Mouse (Mus musculus) kidney, embryonic 15.5 days (tissue): ENCODE data around the gene Arhgef2. TPM values are rescaled to one million over a fixed set of nuclear protein-coding genes. Genes with fewer than 3 reads are reported as not detected.
A peak's percentile ranks its signal among the peaks of the same experiment; 100 is the strongest.
"Not testable (repeated sequence)": the region's sequence is repeated elsewhere in the genome, so short reads cannot be mapped to it uniquely, and the experiment has no call there.

Source experiments
- ATAC-seq: fragments of 200-750 bp; cut with Nextera tagmentation; replicated peaks from 2 replicates; pipeline ENCODE4 v1.8.0; 2017; ENCODE audit warnings: moderate TSS enrichment; ENCODE audit not compliant: low FRiP score
- H3K27ac ChIP-seq: fragments of 300-500 bp; sonication (generic); 2 replicates; pipeline ENCODE4 v1.5.1; 2015; ENCODE audit warnings: mild to moderate bottlenecking, inconsistent platforms
- H3K27me3 ChIP-seq: fragments of 300-500 bp; sonication (generic); 2 replicates; pipeline ENCODE4 v1.6.1; 2015; ENCODE audit warnings: inconsistent platforms
- H3K36me3 ChIP-seq: fragments of 300-500 bp; sonication (generic); 2 replicates; pipeline ENCODE4 v1.6.1; 2015; ENCODE audit warnings: inconsistent platforms
- H3K4me1 ChIP-seq: fragments of 300-500 bp; sonication (generic); 2 replicates; pipeline ENCODE4 v1.6.1; 2015; ENCODE audit warnings: inconsistent platforms
- H3K4me2 ChIP-seq: fragments of 300-500 bp; sonication (generic); 2 replicates; pipeline ENCODE4 v1.6.1; 2015; ENCODE audit warnings: moderate library complexity, mild to moderate bottlenecking, inconsistent platforms
- H3K4me3 ChIP-seq: fragments of 300-500 bp; sonication (generic); replicated peaks from 2 replicates; pipeline ENCODE4 v1.5.1; 2015; ENCODE audit warnings: mild to moderate bottlenecking, inconsistent platforms
- H3K9ac ChIP-seq: fragments of 300-500 bp; sonication (generic); 2 replicates; pipeline ENCODE4 v1.6.1; 2015; ENCODE audit warnings: mild to moderate bottlenecking, inconsistent platforms
- H3K9me3 ChIP-seq: fragments of 300-500 bp; sonication (generic); replicated peaks from 2 replicates; pipeline ENCODE4 v1.6.1; 2016; ENCODE audit warnings: inconsistent platforms
- WGBS: fragments of 180-500 bp; shearing (Covaris S2); methylation state at CpG from one replicate; pipeline ENCODE4 v1.1.7; 2015; ENCODE audit warnings: mixed read lengths; 5-methylcytosine and 5-hydroxymethylcytosine counted together
- polyA plus RNA-seq: library from polyadenylated mRNA; unstranded; fragments of >200 nt; fragmentation: Nextera tagmentation; extraction: Ambion mirVana; gene quantifications from 2 replicates; pipeline ENCODE4 v1.2.1, GENCODE M21; 2015

Gene Arhgef2
- polyA plus RNA-seq, 1 experiment from 2014 or later = 104 TPM

- no peak overlapping the region for H3K9ac ChIP-seq
- H3K27ac ChIP-seq = no peak overlapping the region
- ATAC-seq = no peak
- H3K4me2 ChIP-seq = no peak overlapping the region
- no peaks in the 10 kb centered on the region for H3K4me1 ChIP-seq
- WGBS = 74% methylated on average over 1 of the region's 1 CpGs
- H3K9me3 ChIP-seq = no peaks in the 10 kb centered on the region
- peaks cover 36% of the 10 kb centered on the region for H3K36me3 ChIP-seq
- no peak overlapping the region for H3K4me3 ChIP-seq
- no peaks in the 10 kb centered on the region for H3K27me3 ChIP-seq
Measured at GRCm38 (mm10) chr3:88571856-88572255, 33.9 kb upstream of the Arhgef2 start.

DNA sequence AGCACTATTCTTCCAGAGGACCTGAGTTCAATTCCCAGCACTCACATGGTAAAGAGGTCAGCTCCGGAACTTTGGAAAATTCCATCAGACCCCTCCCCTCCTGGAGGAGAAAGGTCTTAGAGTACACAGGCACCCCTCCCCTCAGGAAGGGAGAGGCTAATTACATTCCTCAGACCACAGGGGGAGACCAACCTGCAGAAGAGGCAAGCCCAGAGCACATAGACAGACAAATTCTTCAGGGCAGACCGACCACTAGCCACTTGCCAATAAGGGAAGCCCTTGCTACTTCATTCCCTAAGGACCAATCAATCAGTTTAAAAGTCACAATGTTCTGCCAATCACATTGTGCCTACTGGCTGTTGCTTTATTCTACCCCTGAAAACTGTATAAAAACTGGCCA, 32.9 kb upstream of the Arhgef2 start:
- Histone ChIP-seq H3K4me3 (no peak overlapping the region), H3K4me1 (no peaks in the 10 kb centered on the region), H3K9me3 (no peaks in the 10 kb centered on the region), H3K36me3 (peaks cover 27% of the 10 kb centered on the region), H3K27ac (no peak overlapping the region), H3K4me2 (no peak overlapping the region), H3K27me3 (no peaks in the 10 kb centered on the region), H3K9ac (no peak overlapping the region)
- ATAC-seq = no peak
- WGBS = 72% methylated on average over 2 of the region's 2 CpGs

DNA sequence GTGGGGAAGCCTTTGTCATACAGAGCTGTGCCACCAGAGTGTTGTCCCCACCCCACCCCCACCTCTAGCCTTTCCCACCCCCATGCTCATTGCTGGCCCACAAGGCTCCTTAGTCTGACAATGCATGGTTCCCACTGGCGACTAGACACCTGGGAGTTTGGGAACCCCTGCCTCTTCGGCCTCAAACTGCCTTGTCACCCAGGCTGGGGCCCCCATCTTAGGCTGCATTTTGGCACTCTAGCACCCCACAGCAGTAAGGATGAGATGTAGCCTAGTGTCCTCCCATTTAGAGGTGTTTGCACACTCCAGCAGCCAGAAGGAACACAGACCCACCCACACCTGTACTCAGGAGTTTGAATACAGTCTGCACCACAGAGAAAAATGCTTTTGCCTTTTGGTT, 32.0 kb upstream of the Arhgef2 start:
- Histone ChIP-seq H3K36me3 (peaks cover 17% of the 10 kb centered on the region), H3K27ac (no peak overlapping the region), H3K4me3 (no peak overlapping the region), H3K4me1 (no peaks in the 10 kb centered on the region; the same call in 1 of the 2 replicates), H3K9ac (no peak overlapping the region), H3K4me2 (no peak overlapping the region), H3K27me3 (no peaks in the 10 kb centered on the region), H3K9me3 (no peaks in the 10 kb centered on the region)
- no peak for ATAC-seq
- WGBS = 90% methylated on average over 2 of the region's 2 CpGs

GRCm38 (mm10) chr3:88575540-88575939, 30.2 kb upstream of the Arhgef2 start, which contains the start of gene Ssr2:
Gene Ssr2, plus strand, starts transcription at chr3:88575876.
- Histone ChIP-seq H3K9ac (no peak within 1 kb of the TSS), H3K4me1 (peaks cover 6% of the 10 kb centered on the region), H3K36me3 (no peaks in the 10 kb centered on the region; the same call in 1 of the 2 replicates), H3K27ac (no peak within 1 kb of the TSS), H3K27me3 (no peaks in the 10 kb centered on the region), H3K4me3 (no peak within 1 kb of the TSS), H3K4me2 (no peak within 1 kb of the TSS), H3K9me3 (no peaks in the 10 kb centered on the region)
- no peak for ATAC-seq
- WGBS = 86% methylated on average over 3 of the region's 3 CpGs

DNA sequence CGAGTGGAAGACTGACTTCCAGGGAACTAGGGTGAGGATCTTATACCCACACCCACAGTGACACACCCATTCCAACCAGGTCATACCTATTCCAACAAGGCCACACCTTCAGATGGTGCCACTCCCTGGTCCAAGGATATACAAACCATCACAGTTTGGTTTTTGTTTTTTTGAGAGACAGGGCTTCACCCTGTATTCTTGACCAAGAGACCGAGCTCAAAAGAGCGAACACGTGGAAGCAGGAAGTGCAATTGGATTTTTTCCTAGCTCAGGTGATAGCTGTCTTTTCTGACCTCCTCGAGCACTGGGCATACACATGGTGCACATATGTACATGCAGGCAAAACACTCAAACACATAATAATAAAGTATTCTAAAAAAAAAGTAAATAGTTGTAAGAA, 27.9 kb upstream of the Arhgef2 start:
- not testable (repeated sequence) for ATAC-seq, H3K4me3 ChIP-seq

DNA sequence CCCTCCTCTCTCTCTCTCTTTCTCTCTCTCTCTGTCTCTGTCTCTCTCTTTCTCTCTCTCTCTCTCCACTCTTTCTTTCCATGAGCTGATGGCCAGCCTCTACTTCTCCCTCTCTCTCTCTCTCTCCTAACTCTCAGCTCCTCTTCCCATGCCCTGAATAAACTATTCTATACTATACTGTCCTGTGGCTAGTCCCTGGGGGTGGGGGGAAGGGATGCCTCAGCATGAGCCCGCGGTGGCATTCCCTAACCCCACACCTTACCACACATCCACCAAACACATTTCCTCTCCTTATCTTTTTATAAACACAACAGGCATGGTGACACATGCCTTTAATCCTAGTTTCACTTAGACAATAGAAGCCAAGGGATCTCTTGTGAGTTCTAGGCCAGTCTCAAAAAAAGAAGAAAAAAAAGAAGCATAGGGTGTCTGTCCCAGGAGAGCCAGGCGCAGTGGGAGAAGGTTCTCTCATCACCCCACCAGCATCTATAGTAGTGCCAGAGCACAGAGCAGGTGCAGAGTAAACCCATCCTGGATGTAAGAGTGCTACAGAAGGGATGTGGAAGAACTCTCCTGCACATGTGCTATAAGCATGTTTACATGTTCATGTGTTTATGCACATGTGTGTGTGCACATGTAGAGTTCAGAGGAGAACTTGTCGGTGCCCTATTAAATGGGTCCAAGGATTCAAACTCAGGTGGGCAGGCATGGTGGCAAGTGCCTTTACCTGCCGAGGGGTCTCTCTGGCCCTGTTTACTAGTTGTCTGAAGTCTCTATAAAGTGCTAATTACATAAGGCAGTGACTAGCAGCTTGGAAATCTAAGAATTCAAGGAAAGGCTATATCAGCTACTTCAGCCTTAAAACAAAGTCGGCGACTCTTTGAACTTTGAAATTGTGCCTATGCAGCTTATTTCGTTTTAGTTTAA, 27.0 kb upstream of the Arhgef2 start:
- Histone ChIP-seq H3K4me2 (peak overlapping the region; percentile 74), H3K27me3 (no peaks in the 10 kb centered on the region), H3K9me3 (no peaks in the 10 kb centered on the region), H3K27ac (no peak overlapping the region), H3K36me3 (peaks cover 30% of the 10 kb centered on the region), H3K4me3 (peak overlapping the region; percentile 92), H3K9ac (no peak overlapping the region), H3K4me1 (peaks cover 13% of the 10 kb centered on the region)
- peak; percentile 55; the same call in 1 of the 2 replicates for ATAC-seq
- 50% methylated on average over 8 of the region's 8 CpGs for WGBS

More for the DNA sequence above, 27.9 kb upstream of the Arhgef2 start:
- H3K9me3 ChIP-seq, H3K27ac ChIP-seq, H3K9ac ChIP-seq, H3K4me2 ChIP-seq, H3K27me3 ChIP-seq: not testable (repeated sequence)
- peaks cover 21% of the 10 kb centered on the region for H3K36me3 ChIP-seq
- H3K4me1 ChIP-seq = peaks cover 13% of the 10 kb centered on the region
- 90% methylated on average over 5 of the region's 5 CpGs for WGBS

GRCm38 (mm10) chr3:88579454-88580117, 26.2 kb upstream of the Arhgef2 start:
- under 1% methylated on average over 34 of the region's 34 CpGs for WGBS
- no peaks in the 10 kb centered on the region for H3K27me3 ChIP-seq
- peak overlapping the region; percentile 72 for H3K27ac ChIP-seq
- peaks cover 38% of the 10 kb centered on the region for H3K36me3 ChIP-seq
- peak overlapping the region; percentile 92 for H3K4me3 ChIP-seq
- no peaks in the 10 kb centered on the region for H3K9me3 ChIP-seq
- peak overlapping the region; percentile 74 for H3K4me2 ChIP-seq
- peaks cover 13% of the 10 kb centered on the region for H3K4me1 ChIP-seq
- H3K9ac ChIP-seq = peak overlapping the region; percentile 87
- ATAC-seq = peak; percentile 83

- no peak overlapping the region for H3K4me2 ChIP-seq
- peaks cover 12% of the 10 kb centered on the region for H3K4me1 ChIP-seq
- no peaks in the 10 kb centered on the region for H3K9me3 ChIP-seq
- 98% methylated on average over 6 of the region's 6 CpGs for WGBS
- no peak overlapping the region for H3K27ac ChIP-seq
- no peak for ATAC-seq
- H3K4me3 ChIP-seq = no peak overlapping the region
- no peak overlapping the region for H3K9ac ChIP-seq
- peaks cover 76% of the 10 kb centered on the region for H3K36me3 ChIP-seq
- no peaks in the 10 kb centered on the region for H3K27me3 ChIP-seq
Measured at GRCm38 (mm10) chr3:88585769-88586168, 20.0 kb upstream of the Arhgef2 start.

DNA sequence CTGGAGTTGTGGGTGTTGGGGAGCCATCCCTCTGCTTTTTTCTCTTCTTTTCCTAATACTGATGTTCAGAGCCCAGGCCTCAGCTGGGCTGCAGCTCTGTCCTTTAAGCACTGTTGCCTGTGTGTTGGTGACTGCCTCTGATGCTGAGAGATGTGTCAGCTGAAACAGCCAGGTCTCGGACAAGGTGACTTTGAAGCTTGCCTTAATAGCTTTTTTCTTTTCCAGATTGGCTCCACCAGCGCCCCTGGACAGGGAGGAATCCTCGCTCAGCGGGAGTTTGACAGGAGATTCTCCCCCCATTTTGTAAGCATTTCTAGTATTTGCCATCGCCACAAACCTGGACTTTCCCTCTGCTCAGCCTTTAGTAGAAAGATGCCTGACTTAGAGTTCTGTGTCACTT, 19.1 kb upstream of the Arhgef2 start:
- Histone ChIP-seq H3K4me2 (no peak overlapping the region), H3K27ac (no peak overlapping the region), H3K4me1 (peaks cover 16% of the 10 kb centered on the region), H3K9ac (no peak overlapping the region), H3K9me3 (no peaks in the 10 kb centered on the region), H3K4me3 (no peak overlapping the region), H3K36me3 (peaks cover 68% of the 10 kb centered on the region), H3K27me3 (no peaks in the 10 kb centered on the region)
- WGBS = 90% methylated on average over 5 of the region's 5 CpGs
- ATAC-seq = no peak

- Histone ChIP-seq H3K4me2 (no peak overlapping the region), H3K4me1 (peaks cover 37% of the 10 kb centered on the region), H3K9ac (no peak overlapping the region), H3K27ac (peak overlapping the region; percentile 69), H3K9me3 (no peaks in the 10 kb centered on the region), H3K27me3 (no peaks in the 10 kb centered on the region), H3K4me3 (no peak overlapping the region), H3K36me3 (peaks cover 37% of the 10 kb centered on the region)
- WGBS = 17% methylated on average over 5 of the region's 5 CpGs
- ATAC-seq = no peak
Measured at GRCm38 (mm10) chr3:88590246-88590645, 15.5 kb upstream of the Arhgef2 start.

- no peak overlapping the region for H3K9ac ChIP-seq
- WGBS = 26% methylated on average over 3 of the region's 3 CpGs
Measured at GRCm38 (mm10) chr3:88591044-88591443, 14.7 kb upstream of the Arhgef2 start.

More at GRCm38 (mm10) chr3:88591044-88591443, 14.7 kb upstream of the Arhgef2 start:
- Histone ChIP-seq H3K9me3 (no peaks in the 10 kb centered on the region), H3K36me3 (peaks cover 29% of the 10 kb centered on the region), H3K4me2 (no peak overlapping the region), H3K27me3 (no peaks in the 10 kb centered on the region), H3K4me3 (no peak overlapping the region), H3K4me1 (peaks cover 37% of the 10 kb centered on the region), H3K27ac (peak overlapping the region; percentile 69; the same call in 1 of the 2 replicates)
- no peak; the same call in 1 of the 2 replicates for ATAC-seq
